Mouse (Mus musculus): ENCODE measurements around the gene Nqo1. TPM values are rescaled to one million over a fixed set of nuclear protein-coding genes. Genes with fewer than 3 reads are reported as not detected.

Gene Nqo1
- polyA plus RNA-seq, 1 experiment = 11.6 TPM

GRCm38 (mm10) chr8:107411391-107411790 is 8.4 kb upstream of the Nqo1 start:
- Histone ChIP-seq H3K27me3 (ENCODE audit: control insufficient read depth, insufficient read depth, insufficient read length) (no peaks in the 10 kb centered on the region), H3K36me3 (ENCODE audit: control insufficient read depth, insufficient read depth) (peaks cover 27% of the 10 kb centered on the region), H3K79me2 (ENCODE audit: control insufficient read depth, insufficient read depth) (no peaks in the 10 kb centered on the region), H3ac (ENCODE audit: control insufficient read depth, insufficient read length) (no peak overlapping the region), H3K4me3 (no peak overlapping the region), H3K4me2 (ENCODE audit: low read depth) (no peak overlapping the region)
- TF ChIP-seq CEBPB (IDR thresholded peaks at IDR 0.05; ENCODE audit: insufficient read depth, poor library complexity, severe bottlenecking) (no peak), TCF12 (IDR thresholded peaks at IDR 0.05; ENCODE audit: insufficient read depth, poor library complexity, severe bottlenecking) (no peak), TCF3 (IDR thresholded peaks at IDR 0.05; ENCODE audit: insufficient read length, low read depth) (no peak), USF1 (IDR thresholded peaks at IDR 0.05; ENCODE audit: low read depth) (no peak), SRF (IDR thresholded peaks at IDR 0.05; ENCODE audit: control insufficient read depth, insufficient read length, low read depth) (no peak), POLR2A (IDR thresholded peaks at IDR 0.05; ENCODE audit: insufficient read length, low read depth) (no peak), MYOD1 (IDR thresholded peaks at IDR 0.05; ENCODE audit: control insufficient read depth in 1 of 3, insufficient read length in 2 of 3, low read depth in 2 of 3) (no peak), MAX (IDR thresholded peaks at IDR 0.05; ENCODE audit: low read depth) (no peak), POLR2AphosphoS2 (IDR thresholded peaks at IDR 0.05; ENCODE audit: insufficient read length, low read depth) (no peak), MYOG (IDR thresholded peaks at IDR 0.05; ENCODE audit: control insufficient read depth in 1 of 3, insufficient read depth in 1 of 3, insufficient read length in 2 of 3, low read depth in 2 of 3) (no peak), E2F4 (IDR thresholded peaks at IDR 0.05; ENCODE audit: insufficient read depth) (no peak)

DNA sequence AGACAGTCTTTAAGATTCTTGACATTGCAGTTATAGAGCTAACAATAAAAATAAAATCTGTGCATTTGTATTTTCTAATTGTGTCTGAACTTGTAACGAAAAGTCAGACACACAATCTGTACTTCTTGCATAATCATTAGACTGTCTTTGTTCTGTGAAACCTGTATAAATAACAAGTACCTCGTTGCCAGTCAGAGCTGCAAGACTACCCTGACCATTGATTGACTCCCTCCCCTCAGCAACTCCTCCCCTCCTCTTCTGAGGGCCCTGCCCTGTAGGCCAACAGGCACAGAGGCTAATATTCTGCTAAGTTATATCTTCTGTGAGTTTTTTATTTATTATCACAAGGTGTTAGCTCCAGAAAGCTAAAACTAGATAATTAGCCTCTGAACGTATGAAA is 2.9 kb upstream of the Nqo1 start:
- no peaks in the 10 kb centered on the region for H3K79me2 ChIP-seq (ENCODE audit: control insufficient read depth, insufficient read depth)

DNA sequence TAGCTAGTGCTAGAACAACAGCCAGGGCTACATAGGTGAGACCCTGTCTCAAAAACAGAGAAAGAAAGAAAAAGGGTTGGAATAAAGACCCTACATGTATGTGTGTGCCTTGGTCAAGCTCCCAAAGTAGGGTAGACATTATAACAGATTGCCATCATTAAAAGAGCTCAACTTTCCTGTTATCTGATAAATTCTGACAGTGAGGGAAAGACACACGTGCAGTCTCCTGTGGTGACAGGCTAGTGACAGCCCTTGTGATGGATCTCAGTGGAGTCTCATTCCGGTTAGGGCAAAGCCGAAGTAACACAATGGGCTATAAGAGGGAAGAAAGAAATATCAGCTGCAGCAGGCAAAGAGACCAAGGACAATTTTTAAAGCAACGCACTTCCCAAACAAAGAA is 1.1 kb upstream of the Nqo1 start:
- no peaks in the 10 kb centered on the region for H3K36me3 ChIP-seq (ENCODE audit: control insufficient read depth, insufficient read depth)
- no peaks in the 10 kb centered on the region for H3K79me2 ChIP-seq (ENCODE audit: control insufficient read depth, insufficient read depth)
- peak overlapping the region; percentile 31 for H3K4me3 ChIP-seq
- TF ChIP-seq POLR2AphosphoS2 (IDR thresholded peaks at IDR 0.05; ENCODE audit: insufficient read length, low read depth) (no peak), SRF (IDR thresholded peaks at IDR 0.05; ENCODE audit: control insufficient read depth, insufficient read length, low read depth) (no peak), MYOG (IDR thresholded peaks at IDR 0.05; ENCODE audit: control insufficient read depth in 1 of 3, insufficient read depth in 1 of 3, insufficient read length in 2 of 3, low read depth in 2 of 3) (no peak), REST (IDR thresholded peaks at IDR 0.05; ENCODE audit: insufficient read depth, insufficient read length) (no peak), MAX (IDR thresholded peaks at IDR 0.05; ENCODE audit: low read depth) (no peak), TCF3 (IDR thresholded peaks at IDR 0.05; ENCODE audit: insufficient read length, low read depth) (no peak), MYOD1 (IDR thresholded peaks at IDR 0.05; ENCODE audit: control insufficient read depth in 1 of 3, insufficient read length in 2 of 3, low read depth in 2 of 3) (no peak), USF1 (IDR thresholded peaks at IDR 0.05; ENCODE audit: low read depth) (no peak), TCF12 (IDR thresholded peaks at IDR 0.05; ENCODE audit: insufficient read depth, poor library complexity, severe bottlenecking) (no peak), E2F4 (IDR thresholded peaks at IDR 0.05; ENCODE audit: insufficient read depth) (no peak), POLR2A (IDR thresholded peaks at IDR 0.05; ENCODE audit: insufficient read length, low read depth) (no peak), CEBPB (IDR thresholded peaks at IDR 0.05; ENCODE audit: insufficient read depth, poor library complexity, severe bottlenecking) (no peak)
- H3K27me3 ChIP-seq (ENCODE audit: control insufficient read depth, insufficient read depth, insufficient read length) = no peaks in the 10 kb centered on the region
- peak overlapping the region; percentile 94 for H3K4me2 ChIP-seq (ENCODE audit: low read depth)
- H3ac ChIP-seq (ENCODE audit: control insufficient read depth, insufficient read length) = no peak overlapping the region

More for the DNA sequence above, 2.9 kb upstream of the Nqo1 start:
- no peaks in the 10 kb centered on the region for H3K27me3 ChIP-seq (ENCODE audit: control insufficient read depth, insufficient read depth, insufficient read length)
- TF ChIP-seq SRF (IDR thresholded peaks at IDR 0.05; ENCODE audit: control insufficient read depth, insufficient read length, low read depth) (no peak), MYOD1 (IDR thresholded peaks at IDR 0.05; ENCODE audit: control insufficient read depth in 1 of 3, insufficient read length in 2 of 3, low read depth in 2 of 3) (no peak), REST (IDR thresholded peaks at IDR 0.05; ENCODE audit: insufficient read depth, insufficient read length) (no peak), TCF3 (IDR thresholded peaks at IDR 0.05; ENCODE audit: insufficient read length, low read depth) (no peak), POLR2AphosphoS2 (IDR thresholded peaks at IDR 0.05; ENCODE audit: insufficient read length, low read depth) (no peak)
- H3K36me3 ChIP-seq (ENCODE audit: control insufficient read depth, insufficient read depth) = peaks cover 13% of the 10 kb centered on the region
- no peak overlapping the region for H3K4me2 ChIP-seq (ENCODE audit: low read depth)
- H3K4me3 ChIP-seq = no peak overlapping the region
- no peak overlapping the region for H3ac ChIP-seq (ENCODE audit: control insufficient read depth, insufficient read length)

DNA sequence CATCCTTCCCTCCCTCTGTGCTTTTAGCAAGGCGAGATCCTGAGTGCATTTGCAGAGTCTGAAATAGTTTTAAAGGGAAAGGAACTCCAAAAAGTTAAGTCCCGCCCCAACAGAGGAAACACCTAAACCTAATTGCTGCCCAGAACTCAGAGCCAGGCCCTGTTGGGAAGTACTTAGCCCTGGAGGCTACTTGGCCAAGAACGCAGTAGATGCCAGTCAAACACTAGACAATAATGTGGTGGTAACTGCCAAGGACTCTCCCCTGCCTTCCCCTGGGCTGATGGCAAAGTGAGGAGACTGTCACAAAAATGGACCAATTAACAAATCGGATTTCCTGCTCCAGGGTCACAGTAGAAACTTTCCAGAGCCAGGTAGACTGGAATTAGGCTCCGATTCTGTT is 1.1 kb downstream of the Nqo1 start:
- Histone ChIP-seq H3ac (ENCODE audit: control insufficient read depth, insufficient read length) (no peak overlapping the region), H3K4me3 (peak overlapping the region; percentile 31), H3K27me3 (ENCODE audit: control insufficient read depth, insufficient read depth, insufficient read length) (no peaks in the 10 kb centered on the region), H3K79me2 (ENCODE audit: control insufficient read depth, insufficient read depth) (no peaks in the 10 kb centered on the region), H3K4me2 (ENCODE audit: low read depth) (peak overlapping the region; percentile 94), H3K36me3 (ENCODE audit: control insufficient read depth, insufficient read depth) (no peaks in the 10 kb centered on the region)
- TF ChIP-seq E2F4 (IDR thresholded peaks at IDR 0.05; ENCODE audit: insufficient read depth) (no peak), REST (IDR thresholded peaks at IDR 0.05; ENCODE audit: insufficient read depth, insufficient read length) (no peak), TCF12 (IDR thresholded peaks at IDR 0.05; ENCODE audit: insufficient read depth, poor library complexity, severe bottlenecking) (no peak), MYOD1 (IDR thresholded peaks at IDR 0.05; ENCODE audit: control insufficient read depth in 1 of 3, insufficient read length in 2 of 3, low read depth in 2 of 3) (no peak), MYOG (IDR thresholded peaks at IDR 0.05; ENCODE audit: control insufficient read depth in 1 of 3, insufficient read depth in 1 of 3, insufficient read length in 2 of 3, low read depth in 2 of 3) (no peak)

GRCm38 (mm10) chr8:107399495-107399894 is 3.5 kb downstream of the Nqo1 start:
- Histone ChIP-seq H3K4me2 (ENCODE audit: low read depth) (no peak overlapping the region), H3K27me3 (ENCODE audit: control insufficient read depth, insufficient read depth, insufficient read length) (no peaks in the 10 kb centered on the region), H3K4me3 (no peak overlapping the region), H3K79me2 (ENCODE audit: control insufficient read depth, insufficient read depth) (no peaks in the 10 kb centered on the region), H3K36me3 (ENCODE audit: control insufficient read depth, insufficient read depth) (no peaks in the 10 kb centered on the region), H3ac (ENCODE audit: control insufficient read depth, insufficient read length) (no peak overlapping the region)
- TF ChIP-seq SRF (IDR thresholded peaks at IDR 0.05; ENCODE audit: control insufficient read depth, insufficient read length, low read depth) (no peak), MYOD1 (IDR thresholded peaks at IDR 0.05; ENCODE audit: control insufficient read depth in 1 of 3, insufficient read length in 2 of 3, low read depth in 2 of 3) (no peak), TCF3 (IDR thresholded peaks at IDR 0.05; ENCODE audit: insufficient read length, low read depth) (no peak), POLR2A (IDR thresholded peaks at IDR 0.05; ENCODE audit: insufficient read length, low read depth) (no peak), MAX (IDR thresholded peaks at IDR 0.05; ENCODE audit: low read depth) (no peak), E2F4 (IDR thresholded peaks at IDR 0.05; ENCODE audit: insufficient read depth) (no peak), TCF12 (IDR thresholded peaks at IDR 0.05; ENCODE audit: insufficient read depth, poor library complexity, severe bottlenecking) (no peak), POLR2AphosphoS2 (IDR thresholded peaks at IDR 0.05; ENCODE audit: insufficient read length, low read depth) (no peak), REST (IDR thresholded peaks at IDR 0.05; ENCODE audit: insufficient read depth, insufficient read length) (no peak), USF1 (IDR thresholded peaks at IDR 0.05; ENCODE audit: low read depth) (no peak), MYOG (IDR thresholded peaks at IDR 0.05; ENCODE audit: control insufficient read depth in 1 of 3, insufficient read depth in 1 of 3, insufficient read length in 2 of 3, low read depth in 2 of 3) (no peak), CEBPB (IDR thresholded peaks at IDR 0.05; ENCODE audit: insufficient read depth, poor library complexity, severe bottlenecking) (no peak)

Measured in myocyte (in vitro differentiated cells).